Mouse (Mus musculus) gastrocnemius, adult 2 months (tissue): ENCODE data around the gene Mcm5. TPM values are rescaled to one million over a fixed set of nuclear protein-coding genes. Genes with fewer than 3 reads are reported as not detected.
A peak's percentile ranks its signal among the peaks of the same experiment; 100 is the strongest.

ENCODE experiments used
- DNase-seq: peaks from one replicate; pipeline ENCODE4 v3.0.0; 2022
- H3K27ac ChIP-seq: fragments of 200-600 bp; 2 replicates; pipeline ENCODE4 v1.8.1; 2022; ENCODE audit warnings: mild to moderate bottlenecking
- H3K4me3 ChIP-seq: fragments of 200-600 bp; 2 replicates; pipeline ENCODE4 v1.8.1; 2022; ENCODE audit warnings: mild to moderate bottlenecking, moderate library complexity
- CTCF ChIP-seq: fragments of 200-600 bp; IDR thresholded peaks from 2 replicates; pipeline ENCODE4 v1.8.1; 2022; ENCODE audit warnings: antibody characterized with exemption, mild to moderate bottlenecking, moderate library complexity
- intact Hi-C: fragments of 180-260 bp; cut with DNase I; formaldehyde crosslinking; loops from one replicate; pipeline ENCODE4 v1.15.1; 2025
- total RNA-seq, 2 experiments: library from RNA; stranded (reverse); gene quantifications; 2 replicates each; pipeline ENCODE4 v1.2.3; 2021

The Mcm5 gene
- total RNA-seq, 2 experiments from 2014 or later = 0.89 to 1.1 TPM

DNA sequence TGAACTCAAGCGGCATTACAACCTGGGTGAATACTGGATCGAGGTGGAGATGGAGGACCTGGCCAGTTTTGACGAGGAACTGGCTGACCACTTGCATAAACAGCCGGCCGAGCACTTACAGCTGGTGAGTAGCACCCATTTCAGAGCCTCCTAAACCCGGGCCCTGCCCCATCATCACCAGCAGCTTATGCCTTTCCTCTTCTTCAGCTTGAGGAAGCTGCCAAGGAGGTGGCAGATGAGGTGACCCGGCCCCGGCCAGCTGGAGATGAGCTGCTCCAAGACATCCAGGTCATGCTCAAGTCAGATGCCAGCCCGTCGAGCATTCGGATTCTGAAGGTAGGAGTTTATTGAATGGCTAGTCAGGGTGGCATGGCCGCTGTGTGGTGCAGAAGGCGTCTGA, 724 bp downstream of the Mcm5 start:
- intact Hi-C loops = no loop called here
- H3K27ac ChIP-seq = no peak overlapping the region
- DNase-seq = no peak
- TF ChIP-seq CTCF = no peak
- peak overlapping the region; percentile 79 for H3K4me3 ChIP-seq

- intact Hi-C loops = no loop called here
- DNase-seq = no peak
- H3K4me3 ChIP-seq = no peak overlapping the region
- H3K27ac ChIP-seq = no peak overlapping the region
- no peak for TF ChIP-seq CTCF
Observed at GRCm38 (mm10) chr8:75118505-75118904, 9.1 kb downstream of the Mcm5 start.

DNA sequence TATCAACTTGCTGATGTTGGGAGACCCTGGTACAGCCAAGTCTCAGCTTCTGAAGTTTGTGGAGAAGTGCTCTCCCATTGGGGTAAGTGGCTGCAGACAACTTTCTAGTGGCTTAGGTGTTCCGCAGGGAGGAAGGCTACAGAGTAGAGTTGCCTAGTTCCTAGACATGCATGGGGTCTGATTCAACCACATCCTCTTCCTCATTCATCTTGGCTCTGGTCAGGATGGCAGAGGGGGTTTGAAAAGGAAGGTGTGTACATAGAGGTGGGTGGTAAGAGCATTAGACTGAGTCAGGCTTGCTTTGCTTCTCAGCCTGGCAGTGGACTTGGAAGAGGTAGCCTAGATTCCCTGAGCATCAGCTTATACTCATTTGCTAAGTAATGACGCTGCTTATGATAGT, 9.9 kb downstream of the Mcm5 start:
- no peak for DNase-seq
- no peak for TF ChIP-seq CTCF
- intact Hi-C loops = no loop called here
- no peak overlapping the region for H3K4me3 ChIP-seq
- H3K27ac ChIP-seq = no peak overlapping the region

DNA sequence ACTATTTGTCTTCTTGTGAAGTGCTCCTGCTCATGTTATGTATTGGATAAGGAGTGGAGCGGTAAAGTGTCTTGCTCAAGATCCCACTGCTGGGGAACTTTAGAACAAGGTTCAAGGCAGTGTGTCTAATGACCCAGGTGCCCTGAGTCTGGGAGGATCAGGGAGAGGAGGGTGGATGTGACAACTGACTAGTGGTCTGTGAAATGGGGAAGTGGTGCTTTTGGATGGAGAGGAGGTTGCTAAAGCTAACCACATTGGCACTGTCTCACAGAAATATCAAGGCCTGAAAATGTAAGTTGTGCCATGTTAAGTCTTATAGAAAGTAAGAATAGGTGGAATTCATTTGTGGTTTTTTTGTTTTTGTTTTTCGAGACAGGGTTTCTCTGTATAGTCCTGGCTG, 10.4 kb downstream of the Mcm5 start:
- Histone ChIP-seq H3K27ac (no peak overlapping the region), H3K4me3 (no peak overlapping the region)
- intact Hi-C loops = no loop called here
- no peak for TF ChIP-seq CTCF
- no peak for DNase-seq

- Histone ChIP-seq H3K27ac (no peak overlapping the region), H3K4me3 (no peak overlapping the region)
- no peak for TF ChIP-seq CTCF
- no peak for DNase-seq
- intact Hi-C loops = no loop called here
Observed at GRCm38 (mm10) chr8:75127406-75127805, 18.0 kb downstream of the Mcm5 start.

DNA sequence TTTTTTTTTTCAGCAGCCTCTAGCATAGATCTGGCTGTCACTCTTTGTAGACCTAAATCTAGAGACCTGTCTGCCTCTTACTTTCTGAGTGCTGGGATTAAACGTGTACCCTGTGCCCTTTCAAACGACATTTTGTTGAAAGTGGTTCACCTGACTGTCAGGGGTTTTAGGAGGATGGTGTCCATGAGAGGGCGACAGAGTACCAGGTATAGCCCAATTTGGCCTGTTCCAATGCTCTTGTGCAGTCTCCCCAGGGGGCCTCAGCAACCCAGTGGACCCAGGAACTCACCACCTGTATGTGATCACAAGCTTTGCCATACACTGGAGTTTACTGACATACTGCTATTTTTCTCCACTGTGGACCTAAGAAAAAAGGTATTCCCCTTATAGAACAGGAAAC, 23.1 kb downstream of the Mcm5 start:
- Histone ChIP-seq H3K4me3 (no peak overlapping the region), H3K27ac (no peak overlapping the region)
- TF ChIP-seq CTCF = peak; percentile 75
- peak; percentile 60 for DNase-seq
- intact Hi-C loops = loop anchor here (1.0 kb wide), 2 partner anchors 86 to 140 kb away; no protein-coding TSS in a partner anchor

DNA sequence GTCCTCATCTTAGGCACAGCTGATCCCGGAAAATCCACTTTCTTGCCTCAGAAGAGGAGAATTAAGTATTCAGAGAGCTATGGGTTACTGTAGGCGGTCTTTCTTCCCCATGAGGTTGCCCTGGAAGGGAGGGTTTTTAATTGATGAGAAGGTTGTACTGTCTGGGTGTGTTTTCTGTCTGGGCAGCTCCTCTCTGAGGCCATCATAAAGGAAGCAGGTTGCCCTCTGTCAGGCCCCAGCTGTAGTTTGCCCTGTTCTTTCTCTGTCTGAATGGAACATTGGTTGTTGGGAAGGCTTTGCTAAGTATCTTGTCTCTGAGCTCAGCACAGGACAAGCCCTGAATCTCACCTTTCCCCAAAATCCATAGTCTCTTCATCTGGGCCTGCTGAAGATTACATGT, 24.0 kb downstream of the Mcm5 start:
- TF ChIP-seq CTCF = no peak
- DNase-seq = no peak
- no peak overlapping the region for H3K4me3 ChIP-seq
- no peak overlapping the region for H3K27ac ChIP-seq
- intact Hi-C loops = no loop called here

DNA sequence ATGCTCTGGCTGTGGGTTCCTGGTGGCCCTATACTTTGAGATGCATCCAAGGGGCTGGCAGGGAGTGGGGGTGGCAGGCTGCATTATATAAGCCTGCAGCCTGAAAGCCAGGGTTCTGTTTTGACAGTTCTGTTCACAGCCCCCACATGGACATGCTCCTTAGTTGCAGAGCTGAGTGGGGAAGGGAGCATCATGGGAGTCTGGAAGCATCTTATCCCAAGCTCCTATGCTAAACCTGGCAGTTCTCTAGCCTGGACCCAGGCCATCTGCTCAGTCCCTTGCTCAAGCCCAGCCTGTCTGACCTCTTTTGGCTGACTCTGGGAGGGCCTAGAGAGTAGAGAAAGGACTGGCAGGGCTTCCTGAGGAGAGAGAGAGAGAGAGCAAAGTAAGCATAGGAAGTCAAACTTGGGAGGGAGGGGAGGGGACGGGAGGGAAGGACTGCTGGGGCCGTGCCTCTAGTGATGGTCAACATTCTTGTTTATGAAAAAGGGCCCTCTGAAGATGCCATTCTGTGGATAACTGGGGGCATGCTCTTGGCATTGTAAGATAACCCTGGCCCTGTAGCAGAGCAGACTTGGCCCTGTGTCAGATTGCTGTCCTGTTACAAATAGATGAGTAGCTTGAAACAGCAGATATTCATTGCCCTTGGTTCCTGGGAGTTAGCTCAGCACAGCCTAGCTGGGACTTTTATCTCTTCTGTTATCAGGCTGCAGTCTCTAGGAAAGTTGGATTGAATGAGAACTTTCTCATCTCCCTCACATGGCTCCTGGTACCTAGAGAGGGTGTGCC, 25.4 kb downstream of the Mcm5 start:
- peak; percentile 70 for DNase-seq
- Histone ChIP-seq H3K4me3 (no peak overlapping the region), H3K27ac (no peak overlapping the region)
- intact Hi-C loops = no loop called here
- TF ChIP-seq CTCF = no peak

- intact Hi-C loops = no loop called here
- no peak overlapping the region for H3K27ac ChIP-seq
- TF ChIP-seq CTCF = no peak
- DNase-seq = no peak
- no peak overlapping the region for H3K4me3 ChIP-seq
Observed at GRCm38 (mm10) chr8:75135756-75136155, 26.4 kb downstream of the Mcm5 start.

DNA sequence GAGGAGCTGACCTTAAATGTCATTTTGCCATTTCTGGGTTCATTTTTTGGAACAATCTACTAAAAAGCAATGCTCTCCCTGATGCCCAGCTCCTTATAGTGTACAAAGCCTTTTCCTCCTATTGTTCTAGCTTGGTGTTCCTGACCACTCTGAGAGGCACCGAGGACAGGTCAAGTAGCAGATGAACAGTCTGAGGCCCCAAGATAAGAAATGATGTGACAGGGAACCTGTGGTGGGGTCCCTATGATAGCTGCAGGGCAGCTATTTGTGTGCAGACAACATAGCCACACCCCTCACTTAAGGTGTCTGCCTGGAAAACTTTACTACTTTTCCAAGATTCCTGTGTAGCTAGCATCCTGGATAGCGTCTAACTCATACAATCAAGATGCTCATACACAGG, 26.9 kb downstream of the Mcm5 start:
- no peak for TF ChIP-seq CTCF
- Histone ChIP-seq H3K27ac (no peak overlapping the region), H3K4me3 (no peak overlapping the region)
- no peak for DNase-seq
- intact Hi-C loops = no loop called here

GRCm38 (mm10) chr8:75137536-75137935, 28.2 kb downstream of the Mcm5 start:
- no peak for TF ChIP-seq CTCF
- intact Hi-C loops = no loop called here
- DNase-seq = no peak
- Histone ChIP-seq H3K4me3 (no peak overlapping the region), H3K27ac (no peak overlapping the region)

DNA sequence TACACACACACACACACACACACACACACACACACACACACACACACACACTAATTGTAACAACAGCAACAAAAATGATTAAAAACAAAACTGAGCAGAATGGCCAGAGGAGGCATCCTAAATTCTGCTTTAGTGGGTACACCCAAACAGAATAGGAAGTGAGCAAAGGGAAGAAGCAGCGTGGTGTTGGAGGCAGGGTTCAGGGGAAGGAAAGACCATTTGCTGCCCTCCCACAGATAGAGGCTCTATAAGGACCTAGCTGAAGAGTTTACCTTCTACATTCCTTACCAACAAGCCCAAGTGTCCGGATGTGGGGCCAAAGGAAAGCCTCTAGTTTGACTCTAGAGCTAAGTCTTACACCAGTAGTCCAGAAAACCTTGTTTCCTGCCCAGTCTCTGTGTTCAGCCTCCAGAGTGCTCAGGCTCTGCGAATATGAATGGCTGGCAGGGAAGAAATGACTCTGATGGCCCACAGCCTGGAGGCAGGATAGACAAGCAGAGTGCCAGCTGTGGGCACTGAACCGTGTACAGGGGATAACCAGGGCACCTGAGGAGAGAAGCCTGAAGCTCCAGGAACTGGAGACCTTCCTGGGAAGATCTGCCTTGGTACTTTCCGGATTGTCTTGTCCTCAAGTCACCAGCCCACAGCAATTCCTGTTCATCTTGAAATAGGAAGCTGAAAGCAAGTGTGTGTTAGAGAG, 41.7 kb downstream of the Mcm5 start:
- TF ChIP-seq CTCF = no peak
- intact Hi-C loops = no loop called here
- DNase-seq = no peak

DNA sequence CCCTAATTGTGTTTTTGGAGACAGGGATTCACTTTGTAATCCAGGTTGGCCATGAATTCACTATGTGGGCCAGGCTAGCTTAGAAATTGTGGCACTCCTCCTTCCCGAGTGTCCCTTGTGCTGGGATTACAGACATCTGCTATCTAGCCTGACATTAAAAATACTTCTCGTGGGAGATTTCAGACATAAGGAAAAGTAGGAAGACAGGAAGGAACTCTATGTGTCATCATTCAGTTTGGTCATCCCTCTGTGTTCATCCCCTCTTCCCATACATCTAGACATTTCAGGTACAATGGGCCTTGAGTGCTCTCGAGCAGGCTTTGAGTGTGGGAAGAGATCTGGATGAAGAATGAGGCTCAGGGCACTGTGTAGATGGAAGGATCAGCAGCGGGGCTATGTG, 42.4 kb downstream of the Mcm5 start:
- no peak for DNase-seq
- intact Hi-C loops = no loop called here
- H3K27ac ChIP-seq = no peak overlapping the region

More for the DNA sequence above, 41.7 kb downstream of the Mcm5 start:
- no peak overlapping the region for H3K27ac ChIP-seq
- H3K4me3 ChIP-seq = no peak overlapping the region

More for the DNA sequence above, 42.4 kb downstream of the Mcm5 start:
- no peak for TF ChIP-seq CTCF
- H3K4me3 ChIP-seq = no peak overlapping the region
